Mouse (Mus musculus): ENCODE measurements around the gene Usp37.
"Not testable (repeated sequence)": the region's sequence is repeated elsewhere in the genome, so short reads cannot be mapped to it uniquely, and the experiment has no call there.

Gene Usp37

GRCm38 (mm10) chr1:74397919-74398451 is 146.1 kb downstream of the Usp37 start:
- peak; percentile 64 for DNase-seq (ENCODE audit: low read depth, low spot score)

- DNase-seq (ENCODE audit: low read depth, low spot score): peak; percentile 99
These were observed 146.7 kb downstream of the Usp37 start for GRCm38 (mm10) chr1:74397268-74397918.

- DNase-seq (ENCODE audit: low read depth, low spot score): not testable (repeated sequence)
These were observed 147.4 kb downstream of the Usp37 start for GRCm38 (mm10) chr1:74396456-74397222.

- DNase-seq (ENCODE audit: low read depth, low spot score): no peak
These were observed 148.8 kb downstream of the Usp37 start for GRCm38 (mm10) chr1:74395290-74395689.

GRCm38 (mm10) chr1:74394858-74395257 is 149.2 kb downstream of the Usp37 start:
- DNase-seq (ENCODE audit: low read depth, low spot score): no peak

GRCm38 (mm10) chr1:74394311-74394710 is 149.8 kb downstream of the Usp37 start:
- no peak for DNase-seq (ENCODE audit: low read depth, low spot score)

- no peak for DNase-seq (ENCODE audit: low read depth, low spot score)
These were observed 150.4 kb downstream of the Usp37 start for GRCm38 (mm10) chr1:74393697-74394096.

GRCm38 (mm10) chr1:74393010-74393409 is 151.1 kb downstream of the Usp37 start:
- no peak for DNase-seq (ENCODE audit: low read depth, low spot score)

GRCm38 (mm10) chr1:74392446-74392994 is 151.6 kb downstream of the Usp37 start:
- no peak for DNase-seq (ENCODE audit: low read depth, low spot score)

GRCm38 (mm10) chr1:74391844-74392441 is 152.1 kb downstream of the Usp37 start:
- DNase-seq (ENCODE audit: low read depth, low spot score): peak; percentile 66

- DNase-seq (ENCODE audit: low read depth, low spot score): peak; percentile 97
These were observed 152.9 kb downstream of the Usp37 start, which contains the start of gene Ctdsp1 for GRCm38 (mm10) chr1:74390924-74391748. Ctdsp1 (plus strand) TSS chr1:74391509.

- DNase-seq (ENCODE audit: low read depth, low spot score): peak; percentile 64
These were observed 153.7 kb downstream of the Usp37 start for GRCm38 (mm10) chr1:74390287-74390906.

GRCm38 (mm10) chr1:74389831-74390286 is 154.2 kb downstream of the Usp37 start:
- DNase-seq (ENCODE audit: low read depth, low spot score): no peak

GRCm38 (mm10) chr1:74388398-74388920 is 155.6 kb downstream of the Usp37 start:
- no peak for DNase-seq (ENCODE audit: low read depth, low spot score)

- DNase-seq (ENCODE audit: low read depth, low spot score): no peak
These were observed 156.6 kb downstream of the Usp37 start for GRCm38 (mm10) chr1:74387386-74387988.

GRCm38 (mm10) chr1:74386714-74387385 is 157.2 kb downstream of the Usp37 start:
- DNase-seq (ENCODE audit: low read depth, low spot score): peak; percentile 96

- no peak for DNase-seq (ENCODE audit: low read depth, low spot score)
These were observed 157.7 kb downstream of the Usp37 start for GRCm38 (mm10) chr1:74386363-74386713.

GRCm38 (mm10) chr1:74385531-74385930 is 158.6 kb downstream of the Usp37 start:
- DNase-seq (ENCODE audit: low read depth, low spot score): no peak
